Mouse (Mus musculus) stomach, postnatal 0 days (tissue): ENCODE data around the gene Pold3.

Experiments used
- CTCF ChIP-seq: IDR thresholded peaks from 2 replicates; pipeline ENCODE4 v1.5.1; 2016; ENCODE audit warnings: antibody characterized with exemption, low read depth, mild to moderate bottlenecking, moderate library complexity
- EP300 ChIP-seq: optimal IDR thresholded peaks from 2 replicates; pipeline ENCODE3; 2016; ENCODE audit warnings: antibody characterized with exemption

- TF ChIP-seq CTCF (no peak), EP300 (no peak)
Measured at GRCm38 (mm10) chr7:100043096-100043495, 78.3 kb downstream of the Pold3 start.
